Mouse (Mus musculus) lung, postnatal 14 days (tissue): ENCODE measurements around the gene Metrnl.

ENCODE experiments used
- DNase-seq: peaks from one replicate; pipeline ENCODE4 v3.0.0; 2021

The Metrnl gene

DNA sequence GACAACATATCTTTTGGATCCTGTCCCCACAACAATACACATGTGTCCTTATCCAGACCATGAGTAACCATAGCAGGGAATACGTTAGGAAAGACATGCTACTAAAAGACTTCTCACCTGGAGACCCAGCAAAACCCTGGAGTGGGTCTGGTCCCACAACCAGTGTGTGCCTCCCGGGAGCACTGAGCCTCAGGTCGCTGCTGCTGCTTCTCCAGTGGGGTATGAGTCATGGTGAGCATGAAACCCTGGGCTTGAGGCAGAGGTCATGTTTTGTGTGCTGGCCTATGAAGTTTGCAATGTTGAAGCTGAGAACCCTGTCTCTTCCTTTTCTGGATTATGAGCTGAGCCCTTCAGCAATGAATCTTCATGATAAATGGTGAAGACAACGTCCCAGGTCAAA, 15.3 kb upstream of the Metrnl start:
- no peak for DNase-seq

DNA sequence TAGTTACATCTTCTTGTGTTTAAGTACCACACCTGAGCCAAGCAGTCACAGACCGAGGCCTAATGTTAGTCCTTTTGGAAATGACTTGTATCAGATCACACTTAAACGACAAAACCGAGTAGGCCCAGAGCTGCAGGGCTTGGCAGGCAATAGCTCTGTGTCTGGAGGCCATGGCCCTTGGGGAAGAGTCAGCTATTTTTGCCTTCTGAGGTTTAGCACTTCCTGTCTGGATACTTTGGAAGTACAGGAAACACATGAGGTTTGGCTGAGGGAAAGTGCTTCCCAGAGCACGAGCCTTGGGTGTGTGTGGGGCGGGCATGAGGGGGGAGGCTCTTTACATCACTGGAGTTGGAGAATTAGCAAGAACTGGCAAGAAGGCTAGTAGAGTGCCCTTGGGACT, 14.7 kb upstream of the Metrnl start:
- DNase-seq: no peak

DNA sequence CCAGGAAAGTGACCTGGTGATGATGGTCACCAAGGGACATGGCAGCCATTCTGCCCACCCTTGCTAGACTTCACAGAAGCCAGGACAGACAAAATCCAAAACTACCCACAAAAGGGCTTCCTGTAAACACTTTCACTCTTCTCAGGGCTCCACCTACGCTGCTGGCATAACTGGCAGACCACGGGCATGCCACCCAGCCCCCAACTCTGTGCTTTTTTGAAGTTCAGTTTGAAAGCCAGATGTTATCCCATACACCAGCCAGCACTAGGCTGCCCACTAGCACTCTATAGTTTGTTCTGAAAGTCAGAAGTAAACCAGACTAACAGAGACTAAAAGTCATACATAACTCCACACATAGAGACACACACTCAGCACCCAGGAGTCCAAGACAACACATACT, 13.3 kb upstream of the Metrnl start:
- no peak for DNase-seq

DNA sequence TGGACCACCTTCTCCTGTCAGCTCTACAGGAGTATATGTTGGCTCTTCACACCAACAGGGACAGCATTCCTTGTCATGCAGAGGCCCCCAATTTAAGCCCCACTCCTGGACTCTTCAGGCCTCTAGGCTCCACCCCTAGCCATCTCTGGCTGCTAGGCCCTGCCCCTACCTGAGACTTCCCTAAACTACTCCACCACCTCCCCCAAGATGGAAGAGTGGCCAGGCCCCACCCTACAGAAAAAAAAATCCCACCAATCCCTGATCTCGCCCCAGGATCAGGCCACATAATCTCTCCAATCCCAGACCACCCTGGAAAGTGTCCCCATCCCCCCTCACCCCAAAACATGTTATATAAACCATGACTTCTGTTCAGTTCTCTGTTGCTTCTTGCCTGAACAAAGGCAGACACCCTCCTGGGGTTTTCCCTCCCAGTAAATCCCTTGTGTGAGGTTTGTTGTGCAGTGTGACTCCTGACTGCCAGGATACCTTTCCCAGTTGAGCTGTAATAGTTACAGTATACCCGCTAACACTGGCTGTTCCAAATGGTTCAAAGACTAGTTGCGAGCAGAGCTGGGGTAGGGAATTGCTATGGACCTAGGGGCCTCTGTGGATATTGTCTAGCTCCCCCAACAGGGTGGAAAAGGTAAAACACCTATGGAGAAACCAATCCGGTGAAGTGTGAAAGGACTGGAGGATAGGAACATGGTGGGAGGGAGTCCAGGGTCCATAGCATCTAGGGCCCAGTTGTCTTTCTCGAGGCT, 5.9 kb upstream of the Metrnl start:
- DNase-seq: no peak

DNA sequence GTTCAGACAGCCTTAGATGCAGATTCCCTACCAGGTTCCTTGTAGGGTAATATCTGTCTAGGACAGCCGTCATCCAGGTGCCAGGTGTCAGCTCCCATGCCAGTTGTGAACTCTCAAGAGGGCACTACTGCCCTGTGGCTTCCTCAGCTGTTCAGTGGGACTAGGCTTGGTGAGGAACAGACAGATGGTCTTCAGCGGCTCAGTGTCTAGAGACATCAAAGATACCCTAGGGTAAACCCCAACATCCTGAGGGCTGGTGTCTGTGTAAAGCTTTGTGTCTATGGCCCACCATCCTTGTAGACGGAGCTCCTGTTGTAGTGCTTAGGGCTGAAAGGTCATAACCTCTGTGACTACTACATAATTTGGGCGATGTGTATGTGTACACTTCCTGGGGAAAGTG, 4.1 kb upstream of the Metrnl start:
- DNase-seq: no peak

DNA sequence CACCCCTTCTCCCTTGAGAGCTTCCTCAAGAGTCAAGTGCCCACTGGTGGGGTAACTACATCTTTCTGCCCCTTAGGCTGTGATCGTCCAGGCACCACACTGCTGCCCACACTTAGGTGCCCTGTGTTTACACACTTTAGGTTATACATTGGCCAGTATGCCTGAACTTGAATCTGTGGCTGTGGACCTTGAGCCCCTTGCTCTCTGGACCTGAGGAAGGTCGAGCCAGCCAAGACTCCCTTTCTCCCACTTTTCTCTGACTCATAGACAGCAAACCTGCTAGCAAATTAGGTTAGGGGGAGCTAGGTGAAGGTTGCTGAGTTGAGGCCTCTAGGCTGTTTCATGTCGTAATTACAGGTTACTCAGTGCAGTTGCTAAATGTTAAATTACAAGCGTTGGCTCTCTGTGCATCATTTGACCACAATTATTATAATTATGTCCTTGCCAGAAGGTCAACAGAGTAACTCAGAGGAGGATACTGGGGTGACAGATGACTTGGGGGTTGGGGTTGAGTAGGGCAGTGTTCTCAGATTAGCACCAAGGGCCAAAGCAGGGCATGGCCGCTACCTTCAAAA, 2.9 kb upstream of the Metrnl start:
- DNase-seq: no peak

DNA sequence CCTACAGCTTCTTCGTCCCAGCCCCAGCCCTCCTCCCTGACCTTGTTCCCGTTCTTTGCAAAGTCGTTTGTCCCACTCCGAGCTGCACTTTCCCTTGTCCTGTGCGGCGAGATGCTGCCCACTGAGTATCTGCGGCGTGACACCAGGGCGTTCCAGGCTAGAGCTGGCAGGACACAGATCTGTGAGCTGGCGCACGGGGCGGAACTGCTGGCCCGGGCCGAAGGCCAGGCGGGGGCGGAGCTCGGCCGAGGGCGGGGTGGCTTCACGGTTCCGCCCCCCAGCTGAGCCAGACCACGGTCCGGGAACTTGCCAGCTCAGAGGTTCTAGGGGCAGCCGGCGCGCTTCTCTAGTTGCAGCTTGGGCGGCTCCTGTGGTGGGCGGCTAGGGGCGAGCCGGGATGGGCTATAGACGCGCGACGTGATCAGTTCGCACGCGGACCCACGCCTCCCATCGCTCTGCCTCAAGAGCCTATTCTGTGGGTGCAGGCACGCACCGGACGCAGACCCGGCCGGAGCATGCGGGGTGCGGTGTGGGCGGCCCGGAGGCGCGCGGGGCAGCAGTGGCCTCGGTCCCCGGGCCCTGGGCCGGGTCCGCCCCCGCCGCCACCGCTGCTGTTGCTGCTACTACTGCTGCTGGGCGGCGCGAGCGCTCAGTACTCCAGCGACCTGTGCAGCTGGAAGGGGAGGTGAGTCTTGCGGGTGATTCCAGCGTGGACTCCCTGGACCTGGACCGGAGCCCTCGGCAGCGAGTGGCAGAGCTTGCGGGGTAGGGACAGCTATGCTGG, 959 bp downstream of the Metrnl start:
- peak; percentile 94 for DNase-seq

DNA sequence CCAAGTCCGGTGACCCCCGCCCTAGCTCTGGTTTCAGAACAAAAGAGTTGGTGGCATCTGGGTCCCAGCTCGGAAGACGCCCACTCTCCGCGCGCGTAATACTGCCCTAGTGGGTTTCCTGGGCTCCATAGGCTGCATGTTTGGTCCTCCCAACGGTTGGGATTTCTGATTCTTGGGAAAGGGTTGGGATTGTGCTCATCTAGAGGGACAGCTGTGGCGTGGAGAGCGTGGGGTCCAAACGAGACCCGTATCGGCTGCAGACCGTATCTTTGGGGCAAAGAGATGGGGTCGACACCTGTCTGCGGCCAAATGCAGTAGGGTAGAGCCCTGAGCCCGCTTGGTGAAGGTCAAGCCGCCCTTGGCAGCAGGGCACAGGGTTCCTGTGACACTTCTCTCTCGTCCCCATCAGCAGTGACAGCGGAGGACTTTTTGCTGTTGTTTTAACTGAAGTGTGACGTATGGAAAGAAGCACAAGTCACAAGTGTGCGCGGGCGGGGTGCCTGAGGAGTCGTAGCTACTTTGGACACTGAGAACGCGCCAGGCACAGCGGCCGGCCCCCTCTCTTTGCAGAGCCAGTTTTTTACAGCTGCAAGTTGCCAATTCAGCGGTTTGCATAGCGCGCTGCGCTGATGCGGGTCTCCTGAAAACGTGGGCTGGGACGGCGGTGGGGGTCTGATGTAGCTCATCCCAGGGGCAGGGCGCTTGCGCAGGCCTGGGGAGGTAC, 1.7 kb downstream of the Metrnl start:
- peak; percentile 63 for DNase-seq

DNA sequence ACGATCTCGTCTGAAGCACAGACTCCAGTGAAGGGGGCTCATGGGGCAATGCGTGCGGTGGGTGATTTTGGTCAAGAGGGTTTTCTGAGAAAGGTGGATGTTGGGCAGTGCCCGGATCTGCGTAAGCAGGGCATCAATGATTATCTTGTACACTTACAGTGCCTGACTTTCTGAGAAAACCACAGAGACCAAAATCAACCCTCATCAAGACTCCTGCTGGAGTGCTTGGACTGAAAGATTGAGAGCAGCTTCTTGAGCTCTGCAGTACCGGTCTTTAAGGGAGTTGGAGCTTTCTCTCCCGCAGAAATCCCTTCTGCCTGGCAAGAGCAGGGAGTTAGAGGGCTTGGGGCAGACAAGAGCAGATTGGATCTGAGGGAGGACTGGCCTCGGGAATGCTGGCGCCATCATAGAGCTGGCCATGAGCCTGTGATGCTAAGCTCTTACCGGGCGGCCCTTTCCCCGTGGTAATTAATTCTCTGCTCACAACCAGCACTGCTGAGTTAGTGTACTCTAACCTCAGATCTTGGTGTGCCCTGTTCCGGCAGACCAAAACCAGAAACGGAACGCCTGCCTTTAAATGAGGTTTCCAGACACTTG, 2.4 kb downstream of the Metrnl start:
- no peak for DNase-seq

DNA sequence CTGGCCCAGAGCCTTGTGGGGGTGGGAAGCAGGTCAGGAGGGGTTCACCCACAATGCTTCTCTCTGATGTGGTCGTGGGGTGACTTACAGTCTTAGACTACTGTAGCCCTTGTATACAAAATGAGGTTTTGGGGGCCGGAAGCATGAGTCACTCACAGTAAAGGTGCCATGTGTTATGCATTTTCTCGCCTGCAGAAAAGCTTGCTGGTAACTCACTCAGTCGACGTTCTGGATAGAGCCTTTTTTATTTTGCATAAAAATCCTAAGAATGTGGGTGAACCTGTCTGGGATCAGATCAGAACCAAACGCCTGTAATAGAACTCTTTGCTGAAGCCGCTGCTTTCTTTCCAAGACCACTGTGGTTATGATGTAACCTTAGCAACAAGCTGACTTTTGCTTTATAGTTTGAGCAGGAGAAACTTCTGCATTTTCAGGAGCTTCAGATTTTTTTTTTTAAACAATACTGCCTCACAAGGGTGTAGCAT, 5.2 kb downstream of the Metrnl start:
- DNase-seq: no peak

DNA sequence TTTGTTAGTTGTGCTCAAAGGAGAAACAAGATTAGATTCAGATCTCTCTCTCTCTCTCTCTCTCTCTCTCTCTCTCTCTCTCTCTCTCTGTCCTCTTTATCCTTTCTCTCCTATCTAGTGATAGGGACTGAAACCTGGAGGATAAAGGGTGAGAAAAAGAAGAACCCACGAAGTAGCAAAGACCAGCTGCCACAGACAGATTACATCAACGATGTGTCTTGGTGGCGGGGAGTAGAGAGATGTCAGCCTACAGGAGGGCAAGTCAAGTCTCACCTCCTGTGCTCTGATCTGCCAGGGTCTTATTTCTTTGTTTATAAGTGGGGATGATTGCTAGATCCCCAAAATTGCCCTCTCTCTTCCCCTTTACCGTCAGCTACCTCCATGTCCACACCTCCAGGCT, 7.9 kb downstream of the Metrnl start:
- DNase-seq: no peak

DNA sequence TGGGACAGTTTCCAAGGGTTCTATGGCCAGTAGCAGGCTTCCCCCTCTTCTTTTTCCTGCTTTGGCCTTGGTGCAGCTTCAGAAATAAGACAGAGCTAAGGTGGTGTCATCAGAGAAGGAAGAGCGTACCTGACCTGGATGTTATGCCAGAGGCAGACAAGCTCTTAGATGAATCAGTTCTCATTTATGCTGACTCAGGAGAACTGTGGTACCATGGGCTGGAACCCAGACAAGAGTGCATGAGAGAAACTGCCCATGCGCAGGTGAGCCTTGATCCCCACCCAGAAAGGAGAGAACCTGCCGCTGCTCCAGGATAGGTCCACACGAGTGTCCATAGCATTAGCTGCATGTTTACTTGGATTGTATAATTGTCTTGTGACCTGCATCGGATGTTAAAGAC, 8.9 kb downstream of the Metrnl start:
- no peak for DNase-seq

DNA sequence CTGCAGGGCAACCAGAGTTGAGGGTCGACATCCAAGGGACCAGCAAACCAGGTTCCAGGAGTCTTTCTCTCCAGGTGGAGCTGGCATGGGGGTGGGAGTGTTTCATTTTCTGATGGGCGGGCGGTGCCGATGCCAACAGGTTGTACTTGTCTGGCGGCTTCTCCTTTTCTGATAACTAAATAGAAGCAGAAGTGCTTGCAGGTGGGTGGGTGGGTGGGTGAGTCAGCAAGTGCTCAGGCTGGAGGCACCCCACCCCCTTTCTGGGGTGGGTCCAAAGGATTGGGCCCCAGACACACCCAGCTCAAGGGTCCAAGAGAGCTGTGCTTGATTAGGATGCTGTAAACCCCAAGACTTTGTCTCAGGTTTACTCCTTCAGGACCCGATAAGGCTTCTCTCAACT, 11.6 kb downstream of the Metrnl start:
- DNase-seq: no peak

DNA sequence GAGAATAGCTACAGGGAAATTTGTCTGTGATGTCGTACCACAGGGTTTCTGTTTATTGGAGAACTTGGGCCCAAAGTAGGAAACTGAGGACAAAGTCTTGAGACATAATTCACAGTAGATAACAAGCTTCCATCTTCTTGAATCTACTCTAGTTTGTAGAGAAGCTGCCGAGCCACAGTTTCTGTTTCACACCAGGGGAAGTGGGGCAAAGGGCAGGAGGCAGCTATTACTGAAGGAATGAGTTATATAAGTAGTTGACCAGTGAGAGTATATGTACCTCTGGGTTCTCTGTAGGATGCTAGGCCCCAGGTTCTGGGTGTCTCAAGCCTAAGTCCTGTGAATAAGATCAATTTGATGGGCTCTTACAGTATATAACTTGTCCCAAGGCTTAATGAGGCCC, 12.2 kb downstream of the Metrnl start:
- DNase-seq: no peak

DNA sequence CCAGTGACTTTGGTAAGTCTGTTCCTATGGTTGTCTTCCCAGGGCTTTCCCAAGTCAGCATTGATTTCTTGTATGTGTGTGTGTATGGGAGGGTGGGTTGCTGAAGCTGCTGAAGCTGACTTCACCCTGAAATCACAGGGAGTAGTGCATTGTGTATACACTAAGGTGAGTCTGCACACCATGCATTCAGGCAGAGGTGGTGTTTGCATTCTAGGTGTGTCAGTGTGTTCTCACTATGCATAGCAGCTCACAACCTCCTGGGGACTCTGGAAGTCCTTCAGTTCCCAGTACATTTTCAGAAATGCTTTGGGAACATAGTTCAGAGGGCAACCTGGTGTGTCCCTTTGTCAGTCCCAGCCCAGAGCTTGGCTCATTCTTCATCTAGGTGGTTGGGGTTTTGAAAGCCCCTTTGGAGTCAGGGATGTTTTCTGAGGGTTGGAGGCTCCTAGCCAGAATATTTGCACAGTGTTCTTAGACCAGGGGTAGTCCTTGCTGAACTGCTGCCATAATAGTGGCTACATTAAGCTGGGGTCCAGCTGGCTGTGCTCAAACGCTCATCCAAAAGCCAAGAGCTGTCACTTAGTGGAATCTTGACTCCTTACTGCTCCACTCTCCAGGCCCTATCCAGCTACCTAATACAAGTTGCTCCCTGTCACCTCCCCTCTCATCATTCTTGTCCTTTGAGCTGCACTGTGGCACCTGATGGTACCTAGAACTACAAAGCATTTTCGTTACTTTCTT, 13.6 kb downstream of the Metrnl start:
- DNase-seq: peak; percentile 21

DNA sequence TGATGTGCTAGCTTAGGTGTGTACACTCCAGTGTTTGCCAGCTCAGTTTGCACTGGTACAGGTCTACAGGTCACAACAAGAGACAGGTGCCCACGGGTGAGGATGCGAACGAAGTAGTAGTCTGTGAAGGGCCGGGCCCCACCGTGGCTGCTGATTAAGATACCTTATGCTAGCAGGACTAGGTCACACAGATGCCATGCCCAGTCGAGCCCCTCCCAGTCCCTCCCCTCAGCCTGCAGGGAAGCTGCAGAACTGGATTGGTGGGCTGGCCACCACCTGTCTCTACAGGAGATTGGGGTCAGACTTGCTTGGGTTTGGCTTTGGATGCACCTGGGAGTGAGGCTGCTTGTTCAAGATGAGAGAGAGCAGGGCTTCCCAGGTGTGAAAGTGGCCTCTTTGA, 16.4 kb downstream of the Metrnl start:
- DNase-seq: no peak

DNA sequence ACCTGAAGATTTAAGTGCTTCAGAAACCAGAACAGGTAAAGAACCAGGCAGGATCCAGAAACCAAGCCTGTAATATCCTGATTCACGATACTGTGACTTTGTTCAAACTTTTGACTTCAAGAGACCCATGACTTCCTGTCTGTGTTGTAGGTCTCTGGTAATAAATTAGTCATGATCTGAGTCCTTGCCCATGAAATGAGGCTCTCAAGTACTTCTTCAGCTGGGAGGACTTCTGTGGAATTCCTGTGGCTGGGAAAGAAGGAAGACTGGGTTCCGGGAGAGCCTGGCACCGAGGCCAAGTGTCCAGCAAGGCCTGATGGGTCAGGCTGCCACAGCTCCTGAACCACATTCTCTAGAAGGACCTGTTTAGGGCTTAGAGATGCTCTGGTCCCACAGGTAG, 19.4 kb downstream of the Metrnl start:
- no peak for DNase-seq

DNA sequence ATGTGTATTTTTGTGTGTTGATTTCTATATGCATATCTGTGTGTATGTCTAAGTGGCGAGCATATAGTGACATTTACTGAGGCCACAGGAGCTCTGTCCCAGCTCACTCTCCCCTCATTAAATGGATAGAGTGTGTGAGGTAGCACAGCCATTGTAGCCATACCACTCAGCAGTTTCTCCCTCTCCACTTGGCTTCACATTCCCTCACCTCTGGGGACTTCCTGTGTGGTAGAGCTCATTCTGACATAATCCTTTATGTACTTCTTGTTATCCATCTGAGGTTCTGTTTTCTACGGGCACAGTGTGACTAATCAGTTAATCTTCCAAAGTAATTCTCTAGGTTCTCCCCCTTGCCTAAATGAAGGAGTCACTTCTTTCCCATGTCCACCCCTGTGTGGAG, 21.1 kb downstream of the Metrnl start:
- DNase-seq: no peak

DNA sequence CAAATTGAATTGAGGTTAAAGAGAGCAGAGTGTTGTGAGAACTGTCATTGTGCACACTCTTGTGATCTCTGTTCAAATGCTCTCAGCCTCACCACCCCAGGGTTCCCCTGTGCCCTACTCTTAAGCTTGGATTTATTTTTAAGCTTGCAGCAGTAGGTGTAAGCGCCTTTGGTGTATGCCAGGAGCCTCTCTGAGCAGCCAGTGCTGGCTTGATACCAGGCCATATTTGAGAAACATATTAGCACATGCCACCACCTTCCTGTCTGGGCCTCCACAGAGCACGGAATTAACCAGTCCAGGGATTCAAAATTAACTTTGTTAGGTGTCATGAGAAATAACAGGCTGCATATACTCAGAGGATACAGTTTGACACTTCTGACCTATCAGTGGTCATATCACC, 25.3 kb downstream of the Metrnl start:
- no peak for DNase-seq

DNA sequence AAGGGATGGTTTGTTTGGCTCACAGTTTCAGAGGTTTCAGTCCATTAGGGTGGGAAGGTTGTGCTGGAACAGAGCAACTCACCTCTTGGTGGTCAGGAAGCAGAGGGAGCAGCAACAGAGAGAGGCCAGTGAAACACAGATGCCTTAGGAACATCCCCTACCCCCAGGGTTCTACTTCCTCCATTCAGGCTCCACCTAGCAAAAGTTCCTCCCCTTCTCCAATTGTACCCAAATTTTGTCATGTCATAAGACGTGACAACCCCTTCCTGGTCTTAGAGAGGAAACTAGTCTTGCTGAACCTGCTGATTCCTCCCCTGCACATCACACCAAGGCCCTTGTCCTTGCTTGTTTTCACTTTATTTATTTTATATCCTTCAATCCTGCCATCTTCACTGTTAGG, 32.8 kb downstream of the Metrnl start:
- DNase-seq: no peak

DNA sequence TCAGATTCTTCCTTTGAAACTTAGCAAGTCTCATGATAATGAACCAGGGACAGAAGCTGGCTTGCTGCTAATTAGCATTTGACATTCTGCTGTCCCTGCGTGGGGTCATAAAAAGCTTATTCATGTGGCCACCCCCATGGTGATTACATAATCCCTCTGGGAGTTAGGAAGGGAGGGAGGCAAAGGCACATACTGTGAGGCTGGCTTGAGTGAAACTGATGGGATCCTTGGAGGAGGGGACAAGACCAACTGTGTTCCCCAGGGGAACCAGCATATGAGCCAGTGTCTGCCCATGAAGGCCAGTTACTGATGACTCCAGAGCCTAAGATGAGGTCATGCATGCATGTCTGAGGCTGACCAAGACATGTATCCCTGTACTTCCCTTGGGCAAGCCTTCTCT, 33.5 kb downstream of the Metrnl start:
- DNase-seq: no peak

DNA sequence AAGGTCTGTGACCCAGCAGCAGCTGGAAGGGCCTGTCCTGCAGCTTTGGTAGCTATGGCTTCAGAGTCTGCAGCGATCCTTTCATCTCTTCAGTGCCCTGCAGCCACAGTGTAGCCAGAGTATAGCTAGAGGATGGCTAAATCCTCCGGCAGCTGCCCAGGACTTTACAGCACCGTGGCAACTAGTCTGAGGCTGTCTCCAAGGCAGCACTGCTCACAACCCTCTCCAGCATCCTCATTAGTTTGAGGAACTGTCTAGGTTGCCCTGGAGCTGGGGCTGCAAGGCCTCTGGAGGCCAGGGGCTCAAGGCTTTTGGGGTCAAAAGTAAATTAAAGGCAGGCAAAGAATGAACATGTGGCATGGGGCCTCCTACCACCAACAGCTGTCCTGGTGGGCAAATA, 37.3 kb downstream of the Metrnl start:
- DNase-seq: no peak
